Mouse (Mus musculus) layer of hippocampus, adult 2 months (tissue): ENCODE data around the gene Cdipt. TPM values are rescaled to one million over a fixed set of nuclear protein-coding genes. Genes with fewer than 3 reads are reported as not detected.

Source experiments
- DNase-seq, 2 experiments: peaks; one replicate each; pipeline ENCODE4 v3.0.0; 2022; ENCODE audit warnings: low spot score in 2 of 2
- H3K27ac ChIP-seq: fragments of 200-600 bp; 2 replicates; pipeline ENCODE4 v1.8.1; 2022
- H3K4me3 ChIP-seq: fragments of 200-600 bp; 2 replicates; pipeline ENCODE4 v1.8.1; 2022; ENCODE audit warnings: mild to moderate bottlenecking
- CTCF ChIP-seq: fragments of 200-600 bp; conservative IDR thresholded peaks from 2 replicates; pipeline ENCODE4 v1.8.1; 2022; ENCODE audit warnings: antibody characterized with exemption, mild to moderate bottlenecking, moderate library complexity
- total RNA-seq, 2 experiments: library from RNA; stranded (reverse); gene quantifications; 2 replicates each; pipeline ENCODE4 v1.2.3; 2021

Gene Cdipt
- total RNA-seq, 2 experiments from 2014 or later: 155 to 167 TPM

- no peak for TF ChIP-seq CTCF
- no peak for DNase-seq
- no peak overlapping the region for H3K27ac ChIP-seq
- no peak overlapping the region for H3K4me3 ChIP-seq
Measured at GRCm38 (mm10) chr7:126981601-126982000, 5.9 kb downstream of the Cdipt start.

DNA sequence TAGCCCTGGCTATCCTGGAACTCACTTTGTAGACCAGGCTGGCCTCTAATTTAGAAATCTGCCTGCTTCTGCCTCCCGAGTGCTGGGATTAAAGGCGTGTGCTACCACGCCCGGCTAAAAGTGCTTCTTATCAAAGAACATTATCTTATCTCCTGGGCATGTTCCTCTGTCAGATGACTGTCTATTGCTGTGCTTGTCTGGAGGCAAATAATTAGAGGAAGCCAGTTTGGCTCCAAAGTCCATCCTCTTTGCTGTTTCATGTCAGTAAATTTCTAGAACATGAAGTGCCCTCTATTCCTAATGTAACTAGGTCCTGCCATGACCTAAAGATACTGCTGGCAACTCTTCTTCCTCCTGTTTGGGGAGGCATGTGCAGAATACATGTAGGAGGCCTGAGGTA, 6.3 kb downstream of the Cdipt start:
- DNase-seq: no peak
- H3K27ac ChIP-seq: no peak overlapping the region
- no peak for TF ChIP-seq CTCF
- no peak overlapping the region for H3K4me3 ChIP-seq

GRCm38 (mm10) chr7:126983113-126983512, 7.4 kb downstream of the Cdipt start:
- no peak for DNase-seq
- TF ChIP-seq CTCF: no peak
- H3K4me3 ChIP-seq: no peak overlapping the region
- no peak overlapping the region for H3K27ac ChIP-seq

DNA sequence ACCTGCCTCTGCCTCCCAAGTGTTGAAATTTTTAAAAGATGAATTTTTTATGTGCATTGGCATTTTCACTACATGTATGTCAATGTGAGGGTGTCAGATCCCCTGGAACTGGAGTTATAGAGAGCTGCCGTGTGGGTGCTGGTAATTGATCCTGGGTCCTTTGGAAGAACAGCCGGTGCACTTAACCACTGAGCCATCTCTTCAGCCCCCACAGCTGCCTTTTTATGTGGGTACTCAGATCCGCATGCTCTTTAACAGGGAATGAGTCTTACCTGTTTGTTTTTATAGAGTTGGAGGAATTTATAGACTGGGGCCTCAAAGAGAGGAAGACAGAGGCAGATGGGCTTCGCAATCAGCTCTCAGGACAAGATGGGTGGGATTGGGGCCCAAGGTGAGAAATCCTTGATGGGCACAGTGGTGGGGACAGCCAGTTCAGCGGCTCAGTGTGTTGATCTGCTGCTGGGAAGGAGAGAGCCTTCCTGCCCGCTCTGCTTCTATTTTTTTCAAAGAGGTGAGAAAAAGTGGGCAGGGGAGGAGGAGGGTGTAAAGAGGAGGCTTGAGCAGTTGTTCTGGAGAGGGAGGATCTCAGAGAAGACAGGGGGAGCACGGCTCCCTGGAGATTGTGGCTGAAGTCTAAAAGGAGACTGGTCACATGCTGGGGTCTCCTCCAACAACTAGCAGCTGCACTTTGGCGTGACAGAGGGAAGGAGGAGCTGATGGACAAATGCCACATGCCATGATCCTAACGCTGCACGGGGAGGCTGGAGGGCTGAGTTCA, 9.1 kb downstream of the Cdipt start:
- no peak for DNase-seq
- no peak for TF ChIP-seq CTCF
- no peak overlapping the region for H3K4me3 ChIP-seq
- H3K27ac ChIP-seq: no peak overlapping the region

GRCm38 (mm10) chr7:126986319-126986718, 10.6 kb downstream of the Cdipt start:
- peak in 1 of 2 experiments; percentile 33 for DNase-seq
- Histone ChIP-seq H3K27ac (no peak overlapping the region), H3K4me3 (no peak overlapping the region)
- TF ChIP-seq CTCF: peak; percentile 78

DNA sequence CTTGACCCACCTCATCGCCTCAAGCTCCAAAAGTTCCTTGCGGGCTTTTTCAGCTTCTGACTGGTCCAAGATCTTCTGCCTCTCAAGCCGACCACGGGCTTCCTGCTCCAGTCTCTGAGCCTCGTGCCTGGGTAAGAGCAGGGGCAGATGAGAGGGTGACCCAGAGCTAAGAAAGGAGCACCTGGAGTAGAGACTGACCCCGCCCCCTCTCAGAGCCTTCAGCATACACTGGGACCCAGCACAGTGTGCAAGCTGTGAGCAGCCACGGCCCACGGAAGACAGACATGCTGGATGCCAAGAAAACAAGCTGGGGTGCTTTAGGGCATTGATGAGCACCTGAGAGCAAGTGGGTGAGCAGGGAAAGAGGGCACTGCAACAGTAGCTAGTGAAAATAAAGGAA, 13.1 kb downstream of the Cdipt start:
- H3K4me3 ChIP-seq: no peak overlapping the region
- H3K27ac ChIP-seq: no peak overlapping the region
- no peak for DNase-seq
- TF ChIP-seq CTCF: no peak

GRCm38 (mm10) chr7:126996449-126996848, 20.7 kb downstream of the Cdipt start:
- DNase-seq: no peak
- peak; percentile 49 for TF ChIP-seq CTCF
- Histone ChIP-seq H3K4me3 (no peak overlapping the region), H3K27ac (no peak overlapping the region)

DNA sequence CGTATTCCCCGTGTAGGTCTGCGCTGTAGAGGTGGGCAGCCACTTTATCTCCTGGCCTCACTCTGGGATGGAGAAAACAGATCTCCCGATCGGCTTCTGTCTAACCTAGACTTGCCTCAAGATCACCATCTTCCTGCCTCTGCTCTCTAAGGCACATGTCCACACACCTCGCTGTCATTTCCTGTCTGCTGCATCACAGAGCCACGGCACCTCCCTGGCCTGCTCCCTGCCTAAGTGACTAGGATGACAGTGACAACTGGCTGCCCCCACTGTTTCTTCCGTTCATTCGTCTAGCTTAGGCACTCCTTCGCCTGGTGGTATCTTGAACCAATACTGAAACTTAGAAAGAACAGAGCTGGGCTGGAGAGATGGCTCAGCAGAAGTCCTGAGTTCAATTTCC, 23.9 kb downstream of the Cdipt start:
- no peak overlapping the region for H3K27ac ChIP-seq
- no peak for DNase-seq

DNA sequence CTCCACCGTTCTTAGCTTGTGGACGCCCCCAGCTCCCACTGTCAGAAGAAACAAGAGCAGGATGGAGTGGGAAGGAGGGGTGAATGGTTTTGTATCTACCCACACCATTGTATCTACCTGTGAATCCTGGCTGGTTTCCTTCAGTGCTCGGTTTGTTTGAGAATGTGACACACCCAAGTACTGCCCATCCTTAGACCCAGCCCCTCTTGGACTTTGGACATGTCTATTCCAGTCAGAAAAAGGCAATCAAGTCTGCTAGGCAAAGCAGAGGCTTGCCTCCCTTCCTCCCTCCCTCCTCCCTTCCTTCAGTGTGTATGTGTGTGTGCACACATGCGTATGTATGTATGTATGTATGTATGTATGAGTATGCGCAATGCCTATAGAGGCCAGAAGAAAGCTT, 27.9 kb downstream of the Cdipt start:
- TF ChIP-seq CTCF: no peak
- H3K4me3 ChIP-seq: no peak overlapping the region
- no peak overlapping the region for H3K27ac ChIP-seq
- no peak for DNase-seq

More for the DNA sequence above, 23.9 kb downstream of the Cdipt start:
- no peak overlapping the region for H3K4me3 ChIP-seq
- no peak for TF ChIP-seq CTCF

GRCm38 (mm10) chr7:127004122-127004875, 28.6 kb downstream of the Cdipt start:
- DNase-seq: no peak
- no peak overlapping the region for H3K4me3 ChIP-seq
- peak; percentile 55 for TF ChIP-seq CTCF
- H3K27ac ChIP-seq: no peak overlapping the region

- no peak for TF ChIP-seq CTCF
- Histone ChIP-seq H3K27ac (peak overlapping the region; percentile 93), H3K4me3 (no peak overlapping the region)
- no peak for DNase-seq
Measured at GRCm38 (mm10) chr7:127007313-127008024, 31.8 kb downstream of the Cdipt start.

GRCm38 (mm10) chr7:127008239-127009019, 32.7 kb downstream of the Cdipt start:
- no peak for TF ChIP-seq CTCF
- peak overlapping the region; percentile 93 for H3K27ac ChIP-seq
- DNase-seq: peak; percentile 85 to 90
- H3K4me3 ChIP-seq: no peak overlapping the region
